Mouse (Mus musculus): ENCODE measurements around the gene Alb. TPM values are rescaled to one million over a fixed set of nuclear protein-coding genes. Genes with fewer than 3 reads are reported as not detected.

The Alb gene
- polyA plus RNA-seq, 1 experiment: not detected

- 68% methylated on average over 13 of the region's 13 CpGs for WGBS
- TF ChIP-seq CTCF (IDR thresholded peaks at IDR 0.05; ENCODE audit: extremely low read depth, insufficient read length, insufficient replicate concordance, low read depth, low read length): no peak
- TF ChIP-seq POLR2A (IDR thresholded peaks at IDR 0.05; ENCODE audit: low read depth, low read length): no peak
- no peaks in the 10 kb centered on the region for H3K36me3 ChIP-seq (ENCODE audit: control insufficient read depth, insufficient read depth, low read length)
Observed at GRCm38 (mm10) chr5:90507411-90507949, 46.8 kb downstream of the Alb start.

GRCm38 (mm10) chr5:90509828-90510592, 49.3 kb downstream of the Alb start:
- no peak for TF ChIP-seq CTCF (IDR thresholded peaks at IDR 0.05; ENCODE audit: extremely low read depth, insufficient read length, insufficient replicate concordance, low read depth, low read length)
- no peak for TF ChIP-seq POLR2A (IDR thresholded peaks at IDR 0.05; ENCODE audit: low read depth, low read length)
- 96% methylated on average over 5 of the region's 5 CpGs for WGBS
- Histone ChIP-seq H3K4me3 (ENCODE audit: low read depth, low read length) (no peak overlapping the region), H3K36me3 (ENCODE audit: control insufficient read depth, insufficient read depth, low read length) (no peaks in the 10 kb centered on the region), H3K27ac (ENCODE audit: insufficient read depth, low read depth, low read length) (no peak overlapping the region), H3K4me1 (ENCODE audit: control insufficient read depth, insufficient read depth, insufficient read length, low read length) (no peaks in the 10 kb centered on the region), H3K27me3 (ENCODE audit: control insufficient read depth, insufficient read depth, low read length) (no peaks in the 10 kb centered on the region)

More at GRCm38 (mm10) chr5:90507411-90507949, 46.8 kb downstream of the Alb start:
- H3K27ac ChIP-seq (ENCODE audit: insufficient read depth, low read depth, low read length): no peak overlapping the region
- no peaks in the 10 kb centered on the region for H3K27me3 ChIP-seq (ENCODE audit: control insufficient read depth, insufficient read depth, low read length)
- no peaks in the 10 kb centered on the region for H3K4me1 ChIP-seq (ENCODE audit: control insufficient read depth, insufficient read depth, insufficient read length, low read length)
- no peak overlapping the region for H3K4me3 ChIP-seq (ENCODE audit: low read depth, low read length)

GRCm38 (mm10) chr5:90512288-90512955, 51.7 kb downstream of the Alb start:
- no peak overlapping the region for H3K27ac ChIP-seq (ENCODE audit: insufficient read depth, low read depth, low read length)
- H3K4me3 ChIP-seq (ENCODE audit: low read depth, low read length): no peak overlapping the region
- 71% methylated on average over 6 of the region's 6 CpGs for WGBS
- TF ChIP-seq CTCF (IDR thresholded peaks at IDR 0.05; ENCODE audit: extremely low read depth, insufficient read length, insufficient replicate concordance, low read depth, low read length): no peak
- TF ChIP-seq POLR2A (IDR thresholded peaks at IDR 0.05; ENCODE audit: low read depth, low read length): no peak
- H3K27me3 ChIP-seq (ENCODE audit: control insufficient read depth, insufficient read depth, low read length): no peaks in the 10 kb centered on the region
- H3K4me1 ChIP-seq (ENCODE audit: control insufficient read depth, insufficient read depth, insufficient read length, low read length): no peaks in the 10 kb centered on the region
- no peaks in the 10 kb centered on the region for H3K36me3 ChIP-seq (ENCODE audit: control insufficient read depth, insufficient read depth, low read length)

- Histone ChIP-seq H3K4me3 (ENCODE audit: low read depth, low read length) (no peak overlapping the region), H3K4me1 (ENCODE audit: control insufficient read depth, insufficient read depth, insufficient read length, low read length) (peaks cover 3% of the 10 kb centered on the region; the same call in 1 of the 2 replicates), H3K27ac (ENCODE audit: insufficient read depth, low read depth, low read length) (no peak overlapping the region), H3K27me3 (ENCODE audit: control insufficient read depth, insufficient read depth, low read length) (no peaks in the 10 kb centered on the region), H3K36me3 (ENCODE audit: control insufficient read depth, insufficient read depth, low read length) (no peaks in the 10 kb centered on the region)
- TF ChIP-seq CTCF (IDR thresholded peaks at IDR 0.05; ENCODE audit: extremely low read depth, insufficient read length, insufficient replicate concordance, low read depth, low read length) (no peak), POLR2A (IDR thresholded peaks at IDR 0.05; ENCODE audit: low read depth, low read length) (no peak)
- WGBS: 70% methylated on average over 6 of the region's 6 CpGs
Observed at GRCm38 (mm10) chr5:90515561-90515960, 54.9 kb downstream of the Alb start.

- 29% methylated on average over 6 of the region's 6 CpGs for whole genome bisulfite sequencing
- Histone ChIP-seq H3K27me3 (ENCODE audit: control insufficient read depth, insufficient read depth, low read length) (no peaks in the 10 kb centered on the region), H3K27ac (ENCODE audit: insufficient read depth, low read depth, low read length) (no peak within 1 kb of the TSS), H3K4me3 (ENCODE audit: low read depth, low read length) (no peak within 1 kb of the TSS), H3K36me3 (ENCODE audit: control insufficient read depth, insufficient read depth, low read length) (no peaks in the 10 kb centered on the region), H3K4me1 (ENCODE audit: control insufficient read depth, insufficient read depth, insufficient read length, low read length) (peaks cover 3% of the 10 kb centered on the region; the same call in 1 of the 2 replicates)
- TF ChIP-seq CTCF (IDR thresholded peaks at IDR 0.05; ENCODE audit: extremely low read depth, insufficient read length, insufficient replicate concordance, low read depth, low read length) (no peak), POLR2A (IDR thresholded peaks at IDR 0.05; ENCODE audit: low read depth, low read length) (no peak)
Observed at GRCm38 (mm10) chr5:90518356-90519100, 57.8 kb downstream of the Alb start, which contains the start of gene Afm. TSS of gene Afm (plus strand) at chr5:90518932.

Other genes with a start within 250 kb of the Alb start
- 18.9 and 27.3 TPM in 2 replicates for gene Cox18, start 236.9 kb upstream of the Alb start, polyA plus RNA-seq (2012; rRNA removed)
- gene Ankrd17, start 94.3 kb upstream of the Alb start, polyA plus RNA-seq (2012; rRNA removed): 6.6 and 13.0 TPM in 2 replicates
- gene Gm9958, start 93.7 kb upstream of the Alb start, polyA plus RNA-seq (2012; rRNA removed): 0.09 and 0.43 TPM in 2 replicates
- gene Afp, start 29.8 kb downstream of the Alb start, polyA plus RNA-seq (2012; rRNA removed): 2.0 and 4.6 TPM in 2 replicates
- 0.05 TPM in 1 of 2 replicates, not detected in the other for gene Afm, start 58.0 kb downstream of the Alb start, polyA plus RNA-seq (2012; rRNA removed)
- gene 5830473C10Rik, start 100.2 kb downstream of the Alb start, polyA plus RNA-seq (2012; rRNA removed): not detected in 2 replicates
- 2.0 and 6.1 TPM in 2 replicates for gene Rassf6, start 179.8 kb downstream of the Alb start, polyA plus RNA-seq (2012; rRNA removed)

All from small intestine, adult 2 months (tissue).